Mouse (Mus musculus): ENCODE data around the gene Jarid2. TPM values are rescaled to one million over a fixed set of nuclear protein-coding genes. Genes with fewer than 3 reads are reported as not detected.

Jarid2 gene
- polyA plus RNA-seq, 1 experiment from 2014 or later = 31.1 TPM

DNA sequence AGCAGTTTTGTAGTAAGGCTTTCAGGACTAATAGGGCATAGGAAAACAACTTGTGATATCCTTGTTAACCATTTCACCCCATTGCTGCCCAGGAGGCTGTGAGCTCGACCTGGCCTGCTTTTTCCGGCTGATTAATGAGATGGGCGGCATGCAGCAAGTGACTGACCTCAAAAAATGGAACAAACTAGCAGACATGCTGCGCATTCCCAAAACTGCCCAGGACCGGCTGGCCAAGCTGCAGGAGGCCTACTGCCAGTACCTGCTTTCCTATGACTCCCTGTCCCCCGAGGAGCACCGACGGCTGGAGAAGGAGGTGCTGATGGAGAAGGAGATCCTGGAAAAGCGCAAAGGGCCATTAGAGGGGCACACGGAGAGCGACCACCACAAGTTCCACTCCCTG lies 176.9 kb downstream of the Jarid2 start:
- Histone ChIP-seq H3K27me3 (replicated peaks) (no peaks in the 10 kb centered on the region), H3K9me3 (replicated peaks) (no peaks in the 10 kb centered on the region), H3K4me2 (no peak overlapping the region), H3K27ac (replicated peaks) (no peak overlapping the region), H3K36me3 (peaks cover 75% of the 10 kb centered on the region), H3K4me1 (peaks cover 25% of the 10 kb centered on the region), H3K4me3 (replicated peaks) (no peak overlapping the region), H3K9ac (replicated peaks) (no peak overlapping the region)
- WGBS = 91% methylated on average over 11 of the region's 11 CpGs
- no peak for ATAC-seq (ENCODE audit: low FRiP score)

DNA sequence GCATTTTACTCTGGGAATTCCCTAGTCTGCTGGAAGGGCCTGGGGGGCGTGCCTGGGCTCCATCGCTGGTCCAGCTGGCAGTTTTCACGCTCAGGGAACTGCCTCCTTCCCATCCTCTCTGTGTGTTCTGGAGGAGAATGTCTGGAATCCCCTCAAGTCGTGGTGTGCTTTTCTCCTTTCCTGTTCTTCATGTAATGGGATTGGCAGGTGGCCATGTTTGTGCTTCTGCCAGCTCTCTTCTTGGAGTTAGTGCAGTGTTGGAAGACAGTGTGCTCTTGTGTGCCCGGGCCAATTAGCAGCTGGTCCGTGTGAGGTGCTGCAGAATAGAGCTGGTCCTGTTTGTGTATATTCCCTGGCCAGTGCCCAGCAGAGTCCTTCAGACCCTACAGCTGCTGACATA lies 178.4 kb downstream of the Jarid2 start:
- Histone ChIP-seq H3K4me1 (peaks cover 33% of the 10 kb centered on the region), H3K4me2 (no peak overlapping the region), H3K27ac (replicated peaks) (peak overlapping the region; percentile 75), H3K9me3 (replicated peaks) (no peaks in the 10 kb centered on the region), H3K9ac (replicated peaks) (no peak overlapping the region), H3K27me3 (replicated peaks) (no peaks in the 10 kb centered on the region), H3K36me3 (peaks cover 73% of the 10 kb centered on the region), H3K4me3 (replicated peaks) (no peak overlapping the region)
- ATAC-seq (ENCODE audit: low FRiP score) = peak; percentile 88
- WGBS = 20% methylated on average over 6 of the region's 6 CpGs

DNA sequence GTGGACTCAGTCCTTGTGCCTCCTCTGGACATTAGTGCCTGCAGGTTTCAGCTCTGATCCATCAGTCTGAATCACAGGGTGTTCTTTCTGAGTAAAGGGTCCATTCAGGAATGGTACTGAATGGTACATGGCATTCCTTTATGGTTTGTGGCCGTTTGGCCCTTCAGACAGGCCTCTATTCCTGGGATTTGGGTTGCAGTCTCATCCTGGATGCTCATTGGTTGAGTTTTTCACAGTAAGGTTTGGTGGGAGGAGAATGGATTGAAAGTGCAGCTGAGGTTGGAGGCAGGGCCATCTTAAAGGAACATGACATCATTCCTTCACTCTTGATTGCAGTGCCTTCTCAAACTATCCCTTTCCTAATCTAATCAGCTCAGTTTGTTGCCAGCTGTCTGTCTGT lies 179.5 kb downstream of the Jarid2 start:
- no peak overlapping the region for H3K9ac ChIP-seq (replicated peaks)
- H3K4me2 ChIP-seq = no peak overlapping the region
- no peak for ATAC-seq (ENCODE audit: low FRiP score)
- no peak overlapping the region for H3K27ac ChIP-seq (replicated peaks)
- no peak overlapping the region for H3K4me3 ChIP-seq (replicated peaks)
- H3K4me1 ChIP-seq = peaks cover 38% of the 10 kb centered on the region
- H3K9me3 ChIP-seq (replicated peaks) = no peaks in the 10 kb centered on the region
- peaks cover 76% of the 10 kb centered on the region for H3K36me3 ChIP-seq
- 7% methylated on average over 1 of the region's 1 CpGs for WGBS
- no peaks in the 10 kb centered on the region for H3K27me3 ChIP-seq (replicated peaks)

DNA sequence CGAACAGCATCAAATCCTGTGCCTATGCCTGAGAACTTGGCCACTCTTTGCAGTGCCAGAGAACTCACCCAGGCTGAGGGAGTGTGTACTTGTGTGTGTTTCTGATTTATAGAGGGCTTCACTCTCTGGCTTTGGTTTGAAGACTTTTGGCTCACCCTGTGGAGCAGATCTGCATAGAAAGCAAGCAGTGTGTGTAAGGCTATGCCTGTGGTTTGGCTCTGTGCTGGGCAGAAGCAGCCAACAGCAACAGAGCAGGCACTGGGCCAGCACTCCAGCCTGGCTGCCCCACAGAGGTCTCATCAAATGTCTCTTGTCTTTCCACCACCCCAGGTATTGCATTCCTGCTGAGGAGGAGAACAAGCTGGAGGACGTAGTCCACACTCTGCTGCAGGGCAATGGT lies 183.6 kb downstream of the Jarid2 start:
- peak; percentile 61; the same call in 1 of the 2 replicates for ATAC-seq (ENCODE audit: low FRiP score)
- H3K36me3 ChIP-seq = peaks cover 89% of the 10 kb centered on the region
- no peaks in the 10 kb centered on the region for H3K27me3 ChIP-seq (replicated peaks)
- H3K9me3 ChIP-seq (replicated peaks) = no peaks in the 10 kb centered on the region
- no peak overlapping the region for H3K4me3 ChIP-seq (replicated peaks)
- H3K27ac ChIP-seq (replicated peaks) = peak overlapping the region; percentile 52
- no peak overlapping the region for H3K9ac ChIP-seq (replicated peaks)
- 64% methylated on average over 2 of the region's 2 CpGs for WGBS
- peaks cover 25% of the 10 kb centered on the region for H3K4me1 ChIP-seq
- H3K4me2 ChIP-seq = no peak overlapping the region

DNA sequence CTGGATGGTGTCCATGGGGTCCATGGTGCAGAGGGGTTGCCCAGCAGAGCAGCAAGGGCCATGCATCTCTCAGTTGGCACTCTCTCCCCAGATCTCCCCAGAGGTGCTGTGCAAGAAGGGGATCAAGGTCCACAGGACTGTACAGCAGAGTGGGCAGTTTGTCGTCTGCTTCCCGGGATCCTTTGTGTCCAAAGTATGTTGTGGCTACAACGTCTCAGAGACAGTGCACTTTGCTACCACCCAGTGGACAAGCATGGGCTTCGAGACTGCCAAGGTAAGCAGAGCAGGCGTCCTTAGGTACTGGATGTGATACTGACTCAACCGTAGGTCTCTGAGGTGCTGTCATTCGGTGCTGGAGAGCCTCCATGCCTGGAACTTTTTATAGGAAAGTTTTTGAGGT lies 184.3 kb downstream of the Jarid2 start:
- Histone ChIP-seq H3K4me3 (replicated peaks) (no peak overlapping the region), H3K9ac (replicated peaks) (no peak overlapping the region), H3K4me2 (no peak overlapping the region), H3K27ac (replicated peaks) (peak overlapping the region; percentile 52; the same call in 1 of the 2 replicates), H3K36me3 (peaks cover 92% of the 10 kb centered on the region), H3K9me3 (replicated peaks) (no peaks in the 10 kb centered on the region), H3K27me3 (replicated peaks) (no peaks in the 10 kb centered on the region), H3K4me1 (peaks cover 20% of the 10 kb centered on the region; the same call in 1 of the 2 replicates)
- 67% methylated on average over 7 of the region's 7 CpGs for WGBS
- ATAC-seq (ENCODE audit: low FRiP score) = no peak

DNA sequence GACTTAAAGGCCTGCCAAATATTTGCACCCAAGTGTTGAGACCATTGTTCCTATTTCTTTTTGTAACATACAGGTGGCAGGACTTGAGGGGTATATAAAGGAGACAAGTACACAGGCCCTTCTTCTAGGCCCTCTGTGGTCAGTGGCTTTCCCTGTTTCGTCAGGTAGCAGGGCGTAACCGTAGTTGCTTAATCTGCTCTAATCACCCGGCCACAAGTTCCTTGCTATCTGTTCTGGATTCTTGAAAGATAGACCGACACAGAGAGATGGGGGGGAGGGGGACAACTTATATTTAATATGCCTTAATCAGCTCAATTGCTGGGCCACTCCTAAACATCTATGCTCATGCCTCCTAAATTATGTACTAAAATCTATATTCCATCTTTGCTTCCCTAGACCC lies 186.1 kb downstream of the Jarid2 start:
- peaks cover 92% of the 10 kb centered on the region for H3K36me3 ChIP-seq
- 94% methylated on average over 5 of the region's 5 CpGs for WGBS

DNA sequence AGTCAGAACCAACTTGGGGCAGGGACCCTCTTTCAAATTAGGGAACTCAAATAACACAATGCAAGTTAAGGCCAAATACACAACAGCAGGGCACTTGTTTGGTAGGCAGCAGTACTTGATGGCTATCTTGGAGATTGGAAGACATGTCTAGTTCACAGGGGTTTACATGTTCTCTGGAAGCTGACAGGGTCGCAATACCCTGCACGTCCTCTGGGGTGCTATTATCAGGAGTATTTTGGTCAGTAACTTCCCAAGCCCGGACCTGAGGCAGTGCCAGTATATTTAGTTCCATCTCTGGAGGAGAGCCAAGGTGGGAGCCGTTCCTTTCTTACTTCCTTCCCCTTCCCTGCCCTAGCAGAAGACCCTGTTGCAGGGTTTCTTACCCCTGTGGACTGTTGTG lies 186.7 kb downstream of the Jarid2 start:
- H3K4me3 ChIP-seq (replicated peaks) = no peak overlapping the region

More for the DNA sequence above, 186.1 kb downstream of the Jarid2 start:
- H3K27me3 ChIP-seq (replicated peaks) = no peaks in the 10 kb centered on the region
- H3K9ac ChIP-seq (replicated peaks) = no peak overlapping the region
- no peak for ATAC-seq (ENCODE audit: low FRiP score)
- H3K9me3 ChIP-seq (replicated peaks) = no peaks in the 10 kb centered on the region
- no peak overlapping the region for H3K4me3 ChIP-seq (replicated peaks)
- no peak overlapping the region for H3K4me2 ChIP-seq
- H3K27ac ChIP-seq (replicated peaks) = no peak overlapping the region
- peaks cover 15% of the 10 kb centered on the region; the same call in 1 of the 2 replicates for H3K4me1 ChIP-seq

DNA sequence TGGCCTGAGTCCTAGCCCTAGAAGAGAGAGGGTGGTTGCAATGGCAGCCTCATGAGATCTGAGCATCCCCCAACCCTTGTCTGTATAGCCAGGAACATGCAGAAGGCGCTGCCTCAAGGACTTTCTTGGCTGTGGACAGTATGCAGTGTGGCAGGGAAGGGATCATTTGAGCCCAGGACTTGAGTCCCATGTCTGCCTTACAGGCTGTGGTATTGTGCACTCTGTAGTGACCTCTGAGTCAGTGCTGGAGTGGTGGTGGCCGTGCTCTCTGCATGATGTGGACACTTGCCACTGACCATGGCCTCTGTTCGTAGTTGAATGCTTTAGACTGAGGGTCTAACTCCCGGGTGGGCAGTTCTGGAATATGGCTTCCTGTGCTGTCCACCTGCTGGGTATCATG lies 187.9 kb downstream of the Jarid2 start:
- no peak overlapping the region for H3K4me2 ChIP-seq
- H3K27me3 ChIP-seq (replicated peaks) = no peaks in the 10 kb centered on the region
- peaks cover 12% of the 10 kb centered on the region; the same call in 1 of the 2 replicates for H3K4me1 ChIP-seq
- WGBS = 88% methylated on average over 4 of the region's 4 CpGs
- H3K9ac ChIP-seq (replicated peaks) = no peak overlapping the region
- no peaks in the 10 kb centered on the region for H3K9me3 ChIP-seq (replicated peaks)
- H3K36me3 ChIP-seq = peaks cover 93% of the 10 kb centered on the region
- no peak for ATAC-seq (ENCODE audit: low FRiP score)
- no peak overlapping the region for H3K4me3 ChIP-seq (replicated peaks)
- H3K27ac ChIP-seq (replicated peaks) = no peak overlapping the region

More for the DNA sequence above, 186.7 kb downstream of the Jarid2 start:
- H3K36me3 ChIP-seq = peaks cover 92% of the 10 kb centered on the region
- no peak for ATAC-seq (ENCODE audit: low FRiP score)
- H3K27ac ChIP-seq (replicated peaks) = no peak overlapping the region
- WGBS = 73% methylated on average over 4 of the region's 4 CpGs
- H3K4me1 ChIP-seq = peaks cover 15% of the 10 kb centered on the region; the same call in 1 of the 2 replicates
- no peaks in the 10 kb centered on the region for H3K9me3 ChIP-seq (replicated peaks)
- no peaks in the 10 kb centered on the region for H3K27me3 ChIP-seq (replicated peaks)
- no peak overlapping the region for H3K9ac ChIP-seq (replicated peaks)
- H3K4me2 ChIP-seq = no peak overlapping the region

DNA sequence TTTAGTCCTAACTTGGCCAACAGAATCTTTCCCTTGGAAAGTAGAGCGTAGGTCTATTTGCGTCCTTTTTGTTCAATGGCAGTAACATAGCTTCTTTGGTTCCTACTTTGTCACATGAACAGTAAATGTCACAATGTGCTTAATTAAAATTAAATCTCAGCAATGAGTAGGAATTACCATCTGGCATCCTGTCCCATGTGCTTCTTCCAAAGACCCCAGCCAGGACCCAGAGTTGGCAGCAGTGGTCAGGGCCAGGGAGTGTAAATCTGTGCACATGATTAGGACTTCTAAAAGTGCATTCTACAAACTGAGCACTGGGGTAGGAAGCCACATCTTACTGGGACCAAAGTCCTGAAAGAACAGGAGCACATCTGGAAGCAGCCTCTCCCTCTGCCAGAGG lies 189.0 kb downstream of the Jarid2 start:
- ATAC-seq (ENCODE audit: low FRiP score) = no peak
- Histone ChIP-seq H3K9me3 (replicated peaks) (no peaks in the 10 kb centered on the region), H3K27ac (replicated peaks) (no peak overlapping the region), H3K4me1 (peaks cover 2% of the 10 kb centered on the region; the same call in 1 of the 2 replicates), H3K4me2 (no peak overlapping the region), H3K27me3 (replicated peaks) (no peaks in the 10 kb centered on the region), H3K9ac (replicated peaks) (no peak overlapping the region), H3K36me3 (peaks cover 98% of the 10 kb centered on the region), H3K4me3 (replicated peaks) (no peak overlapping the region)
- 86% methylated on average over 2 of the region's 2 CpGs for WGBS

DNA sequence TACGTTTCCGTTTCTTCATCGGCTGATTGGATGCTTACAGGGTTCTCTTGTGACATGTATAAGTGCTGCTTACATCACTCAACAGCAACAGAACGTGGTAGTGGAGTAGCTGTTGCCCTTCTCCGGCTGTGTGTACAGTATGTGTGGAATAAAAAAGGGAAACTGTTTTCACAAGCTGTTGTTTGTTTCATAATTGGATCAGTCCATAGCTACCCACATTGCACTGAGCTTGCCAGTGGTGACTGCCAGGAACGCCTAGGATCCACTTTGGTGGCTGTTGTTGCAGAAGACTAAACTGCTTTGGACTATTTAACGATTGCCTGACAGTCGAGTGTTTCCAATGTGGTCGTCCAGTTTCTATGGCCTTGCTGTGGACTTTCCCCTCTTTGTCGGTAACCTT lies 191.8 kb downstream of the Jarid2 start:
- H3K4me1 ChIP-seq = peaks cover 2% of the 10 kb centered on the region; the same call in 1 of the 2 replicates
- WGBS = 60% methylated on average over 10 of the region's 10 CpGs
- H3K27ac ChIP-seq (replicated peaks) = no peak overlapping the region
- no peak overlapping the region for H3K4me3 ChIP-seq (replicated peaks)
- no peak overlapping the region for H3K4me2 ChIP-seq
- no peaks in the 10 kb centered on the region for H3K9me3 ChIP-seq (replicated peaks)
- H3K9ac ChIP-seq (replicated peaks) = no peak overlapping the region
- no peak for ATAC-seq (ENCODE audit: low FRiP score)
- H3K27me3 ChIP-seq (replicated peaks) = no peaks in the 10 kb centered on the region
- H3K36me3 ChIP-seq = peaks cover 94% of the 10 kb centered on the region

DNA sequence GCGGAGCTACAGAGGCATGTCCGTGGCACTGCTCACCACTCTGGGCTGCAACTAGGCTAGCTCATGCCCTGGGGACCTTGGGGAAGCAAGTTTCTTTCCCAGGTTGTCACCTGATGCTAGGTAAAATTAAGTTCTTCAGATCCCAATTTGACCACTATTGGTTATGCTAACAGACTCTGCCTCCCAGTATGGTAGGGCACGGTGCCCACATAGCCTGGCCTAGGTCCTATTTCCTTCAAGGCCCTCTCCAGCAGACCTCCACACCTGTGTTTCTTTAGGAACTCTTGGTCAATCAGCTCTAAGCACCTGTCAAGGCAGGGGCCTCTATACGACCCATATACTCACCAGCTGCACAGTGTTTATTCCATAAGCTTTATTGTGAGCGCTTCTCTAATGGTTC lies 192.4 kb downstream of the Jarid2 start:
- H3K4me3 ChIP-seq (replicated peaks) = no peak overlapping the region
- 94% methylated on average over 5 of the region's 5 CpGs for WGBS
- peaks cover 87% of the 10 kb centered on the region for H3K36me3 ChIP-seq
- no peak overlapping the region for H3K4me2 ChIP-seq
- no peak overlapping the region for H3K27ac ChIP-seq (replicated peaks)
- no peak for ATAC-seq (ENCODE audit: low FRiP score)
- no peaks in the 10 kb centered on the region for H3K27me3 ChIP-seq (replicated peaks)
- H3K9ac ChIP-seq (replicated peaks) = no peak overlapping the region
- peaks cover 2% of the 10 kb centered on the region; the same call in 1 of the 2 replicates for H3K4me1 ChIP-seq
- H3K9me3 ChIP-seq (replicated peaks) = no peaks in the 10 kb centered on the region

DNA sequence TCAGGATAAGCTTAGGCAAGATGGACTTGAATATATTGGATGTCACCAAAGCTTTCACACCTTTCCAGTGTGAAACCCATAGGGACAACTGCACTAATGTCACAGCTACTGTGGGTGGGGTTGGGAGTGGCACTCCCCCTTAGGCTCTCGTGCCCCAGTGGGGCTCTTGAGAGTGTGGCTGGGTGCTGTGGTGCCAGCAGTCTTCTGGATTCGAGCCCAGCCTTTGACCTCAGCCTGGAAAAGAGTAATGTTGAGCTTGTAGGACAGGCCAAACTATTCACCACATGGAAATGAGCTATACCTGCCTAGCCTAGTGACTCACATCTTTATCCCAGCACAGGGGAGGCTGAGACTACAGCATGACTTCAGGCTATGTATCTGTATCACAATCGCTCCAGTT lies 194.8 kb downstream of the Jarid2 start:
- no peaks in the 10 kb centered on the region for H3K9me3 ChIP-seq (replicated peaks)
- ATAC-seq (ENCODE audit: low FRiP score) = no peak
- H3K4me3 ChIP-seq (replicated peaks) = no peak overlapping the region
- no peak overlapping the region for H3K27ac ChIP-seq (replicated peaks)
- no peak overlapping the region for H3K4me2 ChIP-seq
- H3K27me3 ChIP-seq (replicated peaks) = no peaks in the 10 kb centered on the region
- no peak overlapping the region for H3K9ac ChIP-seq (replicated peaks)
- peaks cover 71% of the 10 kb centered on the region for H3K36me3 ChIP-seq
- H3K4me1 ChIP-seq = no peaks in the 10 kb centered on the region
- WGBS = 86% methylated on average over 3 of the region's 3 CpGs

DNA sequence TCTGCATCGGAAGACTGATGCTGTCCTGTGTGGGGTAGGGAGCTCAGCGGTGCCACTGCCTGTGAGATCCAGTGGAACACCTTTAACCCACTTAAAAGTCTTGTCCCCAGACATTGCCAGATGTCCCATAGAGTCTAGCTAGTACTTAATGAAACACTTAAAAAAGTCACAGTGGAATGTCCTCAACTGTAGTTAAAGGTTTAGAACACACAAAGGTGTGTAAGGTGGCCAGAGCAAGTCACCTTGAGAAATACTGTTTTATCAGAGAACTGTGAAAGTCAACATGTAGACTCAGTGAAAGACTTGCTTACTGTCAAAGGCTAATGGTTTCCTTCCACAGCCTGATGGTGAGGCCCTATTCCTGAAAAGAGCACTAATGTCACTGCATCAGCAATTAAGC lies 195.9 kb downstream of the Jarid2 start:
- peaks cover 62% of the 10 kb centered on the region for H3K36me3 ChIP-seq
- 78% methylated on average over 2 of the region's 2 CpGs for WGBS
- no peak for ATAC-seq (ENCODE audit: low FRiP score)

More for the DNA sequence above, 195.9 kb downstream of the Jarid2 start:
- no peaks in the 10 kb centered on the region for H3K9me3 ChIP-seq (replicated peaks)
- H3K4me1 ChIP-seq = no peaks in the 10 kb centered on the region
- H3K9ac ChIP-seq (replicated peaks) = no peak overlapping the region
- no peaks in the 10 kb centered on the region for H3K27me3 ChIP-seq (replicated peaks)
- H3K4me2 ChIP-seq = no peak overlapping the region
- H3K4me3 ChIP-seq (replicated peaks) = no peak overlapping the region
- no peak overlapping the region for H3K27ac ChIP-seq (replicated peaks)
